Mouse (Mus musculus) stomach, postnatal 0 days (tissue): ENCODE measurements around the gene Yy1. TPM values are rescaled to one million over a fixed set of nuclear protein-coding genes. Genes with fewer than 3 reads are reported as not detected.
A peak's percentile ranks its signal among the peaks of the same experiment; 100 is the strongest.

ENCODE experiments used
- ATAC-seq: fragments of 200-750 bp; cut with Nextera tagmentation; 2 replicates; pipeline ENCODE4 v1.8.0; 2017; ENCODE audit not compliant: low FRiP score, low TSS enrichment
- DNase-seq: peaks from one replicate; pipeline ENCODE4 v3.0.0-alpha.2; 2016; ENCODE audit warnings: low spot score
- H3K27ac ChIP-seq: fragments of 300-500 bp; sonication (generic); replicated peaks from 2 replicates; pipeline ENCODE4 v1.5.1; 2014; ENCODE audit warnings: mild to moderate bottlenecking, control low read depth
- H3K27me3 ChIP-seq: fragments of 300-500 bp; sonication (generic); 2 replicates; pipeline ENCODE4 v1.6.1; 2014; ENCODE audit warnings: low read length; ENCODE audit not compliant: control insufficient read depth, insufficient read depth
- H3K36me3 ChIP-seq: fragments of 300-500 bp; sonication (generic); 2 replicates; pipeline ENCODE4 v1.6.1; 2014; ENCODE audit warnings: low read length, mixed read lengths; ENCODE audit not compliant: control insufficient read depth, insufficient read depth
- H3K4me1 ChIP-seq: fragments of 300-500 bp; sonication (generic); replicated peaks from 2 replicates; pipeline ENCODE4 v1.6.1; 2014; ENCODE audit warnings: antibody characterized with exemption; ENCODE audit not compliant: control insufficient read depth, insufficient read depth
- H3K4me2 ChIP-seq: fragments of 300-500 bp; sonication (generic); replicated peaks from 2 replicates; pipeline ENCODE4 v1.6.1; 2014; ENCODE audit warnings: low read depth, mild to moderate bottlenecking, control low read depth, moderate library complexity
- H3K4me3 ChIP-seq: fragments of 300-500 bp; sonication (generic); 2 replicates; pipeline ENCODE4 v1.5.1; 2014; ENCODE audit warnings: low read depth, low read length, control low read depth
- H3K9ac ChIP-seq: fragments of 300-500 bp; sonication (generic); 2 replicates; pipeline ENCODE4 v1.6.1; 2014; ENCODE audit warnings: mild to moderate bottlenecking, low read length, control low read depth, mixed read lengths
- H3K9me3 ChIP-seq: fragments of 300-500 bp; sonication (generic); 2 replicates; pipeline ENCODE4 v1.6.1; 2016; ENCODE audit warnings: low read length; ENCODE audit not compliant: control insufficient read depth
- CTCF ChIP-seq: IDR thresholded peaks from 2 replicates; pipeline ENCODE4 v1.5.1; 2016; ENCODE audit warnings: antibody characterized with exemption, low read depth, mild to moderate bottlenecking, moderate library complexity
- EP300 ChIP-seq: optimal IDR thresholded peaks from 2 replicates; pipeline ENCODE3; 2016; ENCODE audit warnings: antibody characterized with exemption
- WGBS: fragments of 180-500 bp; shearing (Covaris S2); extraction: QIAGEN DNeasy Blood & Tissue Kit; methylation state at CpG from one replicate; pipeline ENCODE4 v1.1.7; 2014; 5-methylcytosine and 5-hydroxymethylcytosine counted together
- polyA plus RNA-seq: library from polyadenylated mRNA; unstranded; fragments of >200 nt; fragmentation: Nextera tagmentation; extraction: Ambion mirVana; gene quantifications from 2 replicates; pipeline ENCODE4 v1.2.1, GENCODE M21; 2015

Gene Yy1
- polyA plus RNA-seq, 1 experiment from 2014 or later = 9.6 TPM

DNA sequence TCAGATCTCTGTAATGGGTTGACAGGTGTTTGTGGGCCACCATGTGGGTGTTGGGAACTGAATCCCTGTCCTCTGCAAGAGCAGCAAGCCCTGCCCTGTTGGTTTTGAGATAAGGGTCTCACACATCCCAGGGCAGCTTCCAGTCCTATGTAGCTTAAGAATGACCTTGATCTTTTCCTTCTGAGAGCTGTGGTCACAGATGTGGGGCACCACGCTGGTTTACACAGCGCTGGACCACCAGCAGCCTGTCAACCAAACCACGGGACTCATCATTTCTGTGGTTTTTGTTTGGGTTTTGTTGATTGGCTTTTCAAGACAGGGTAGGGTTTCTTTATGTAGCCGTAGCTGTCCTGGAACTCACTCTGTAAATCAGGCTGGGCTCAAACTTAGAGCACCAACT, 7.6 kb upstream of the Yy1 start:
- Histone ChIP-seq H3K4me1 (no peaks in the 10 kb centered on the region), H3K27ac (no peak overlapping the region), H3K9me3 (no peaks in the 10 kb centered on the region), H3K27me3 (no peaks in the 10 kb centered on the region), H3K4me3 (no peak overlapping the region), H3K4me2 (no peak overlapping the region), H3K9ac (no peak overlapping the region), H3K36me3 (no peaks in the 10 kb centered on the region)
- DNase-seq (no peak), ATAC-seq (no peak)
- 83% methylated on average over 4 of the region's 4 CpGs for WGBS
- no peak for TF ChIP-seq EP300
- TF ChIP-seq CTCF = no peak

DNA sequence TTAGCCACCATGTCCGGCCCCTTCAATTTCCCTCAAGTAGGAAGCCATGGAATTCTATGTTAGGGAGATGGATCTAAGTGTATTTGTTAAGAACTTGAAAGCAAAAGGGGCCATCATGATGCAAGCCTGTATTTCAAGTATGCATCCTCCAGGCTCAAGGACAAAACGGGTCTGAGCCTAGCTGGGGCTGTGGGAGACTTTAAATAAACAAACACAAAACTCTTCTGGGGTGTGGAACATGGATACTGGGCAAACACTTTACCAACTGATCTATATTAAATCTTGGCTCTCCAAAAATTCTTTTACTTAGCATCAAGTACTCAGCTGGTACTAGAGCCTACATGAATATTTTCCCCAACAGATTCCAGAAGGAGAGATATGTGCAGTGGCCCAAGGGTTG, 5.4 kb upstream of the Yy1 start:
- DNase-seq (no peak), ATAC-seq (no peak)
- no peak overlapping the region for H3K4me3 ChIP-seq
- H3K9ac ChIP-seq = no peak overlapping the region
- no peak overlapping the region for H3K4me2 ChIP-seq
- no peaks in the 10 kb centered on the region for H3K9me3 ChIP-seq
- H3K4me1 ChIP-seq = no peaks in the 10 kb centered on the region; the same call in 1 of the 2 replicates
- no peak for TF ChIP-seq EP300
- H3K27ac ChIP-seq = no peak overlapping the region
- no peaks in the 10 kb centered on the region for H3K36me3 ChIP-seq
- 81% methylated on average over 2 of the region's 2 CpGs for WGBS
- H3K27me3 ChIP-seq = no peaks in the 10 kb centered on the region

DNA sequence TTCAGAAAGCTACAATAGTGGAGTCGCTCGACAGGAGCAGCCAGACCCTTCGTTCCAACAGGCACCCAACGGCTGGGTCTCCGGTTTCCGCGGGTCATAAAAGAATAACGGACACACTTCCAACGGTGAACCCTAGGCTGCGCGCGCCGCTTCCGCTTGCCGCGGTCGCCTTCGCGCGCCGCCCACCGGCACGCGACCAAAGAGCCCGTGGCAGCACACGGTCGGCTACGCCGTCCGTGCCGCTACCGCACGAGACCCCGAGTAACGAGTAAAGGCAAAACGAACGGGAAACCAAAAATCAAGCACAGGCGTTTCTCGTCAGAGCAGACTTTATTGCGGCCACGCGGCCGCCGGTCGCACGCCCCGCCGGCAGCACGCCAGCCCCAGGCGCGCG, 624 bp upstream of the Yy1 start:
- Histone ChIP-seq H3K4me1 (no peaks in the 10 kb centered on the region; the same call in 1 of the 2 replicates), H3K27me3 (no peaks in the 10 kb centered on the region), H3K4me3 (peak overlapping the region; percentile 99), H3K36me3 (no peaks in the 10 kb centered on the region), H3K9ac (peak overlapping the region; percentile 84), H3K4me2 (peak overlapping the region; percentile 55), H3K9me3 (no peaks in the 10 kb centered on the region), H3K27ac (peak overlapping the region; percentile 98)
- peak; percentile 86 for DNase-seq
- TF ChIP-seq EP300 (no peak), CTCF (peak; percentile 40)
- peak; percentile 37 for ATAC-seq
- WGBS = under 1% methylated on average over 47 of the region's 52 CpGs

DNA sequence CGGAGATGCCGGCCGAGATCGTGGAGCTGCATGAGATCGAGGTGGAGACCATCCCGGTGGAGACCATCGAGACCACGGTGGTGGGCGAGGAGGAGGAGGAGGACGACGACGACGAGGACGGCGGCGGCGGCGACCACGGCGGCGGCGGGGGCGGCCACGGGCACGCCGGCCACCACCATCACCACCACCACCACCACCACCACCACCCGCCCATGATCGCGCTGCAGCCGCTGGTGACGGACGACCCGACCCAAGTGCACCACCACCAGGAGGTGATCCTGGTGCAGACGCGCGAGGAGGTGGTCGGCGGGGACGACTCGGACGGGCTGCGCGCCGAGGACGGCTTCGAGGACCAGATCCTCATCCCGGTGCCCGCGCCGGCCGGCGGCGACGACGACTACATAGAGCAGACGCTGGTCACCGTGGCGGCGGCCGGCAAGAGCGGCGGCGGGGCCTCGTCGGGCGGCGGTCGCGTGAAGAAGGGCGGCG, 724 bp downstream of the Yy1 start:
- Histone ChIP-seq H3K9me3 (no peaks in the 10 kb centered on the region), H3K27me3 (no peaks in the 10 kb centered on the region), H3K4me2 (peak overlapping the region; percentile 62), H3K4me1 (no peaks in the 10 kb centered on the region; the same call in 1 of the 2 replicates), H3K27ac (peak overlapping the region; percentile 100), H3K4me3 (peak overlapping the region; percentile 99), H3K9ac (peak overlapping the region; percentile 94), H3K36me3 (no peaks in the 10 kb centered on the region)
- WGBS = 1% methylated on average over 34 of the region's 71 CpGs
- TF ChIP-seq CTCF (0 out of 2 replicates have a peak, but pooled peaks have one; percentile 13), EP300 (no peak)
- no peak for ATAC-seq
- peak; percentile 36 for DNase-seq

DNA sequence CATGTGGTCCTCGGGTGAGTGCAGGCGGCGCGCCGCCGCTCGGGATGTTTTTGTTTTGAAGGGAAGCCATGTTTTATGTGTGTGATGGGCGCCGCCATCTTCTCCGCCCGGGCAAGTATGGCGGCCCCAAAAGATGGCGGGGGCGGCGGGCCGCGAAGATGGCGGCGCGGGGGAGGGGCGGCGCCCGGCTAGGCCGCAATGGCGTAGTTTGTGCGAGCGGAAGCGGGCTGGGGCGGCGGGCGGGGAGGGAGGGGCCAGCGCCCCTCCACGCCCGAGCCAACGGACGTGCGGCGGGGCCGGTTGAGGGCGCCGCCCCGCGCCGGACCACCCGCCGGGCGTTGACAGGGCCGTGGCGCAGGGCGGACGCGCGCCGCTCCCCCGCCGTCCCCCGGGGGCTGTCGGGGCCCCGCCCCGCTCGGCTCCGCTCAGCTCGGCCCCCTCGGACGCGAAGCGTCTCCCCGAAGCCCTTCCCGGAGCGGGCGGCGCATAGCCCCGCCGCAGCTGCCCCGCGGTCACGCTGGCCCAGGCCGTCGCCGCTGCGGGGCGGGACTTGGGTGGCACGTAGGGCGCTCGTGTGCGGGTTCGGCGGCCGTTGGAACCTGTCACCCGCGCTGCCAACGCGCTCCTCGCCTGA, 1.4 kb downstream of the Yy1 start:
- TF ChIP-seq EP300 (no peak), CTCF (no peak)
- Histone ChIP-seq H3K36me3 (no peaks in the 10 kb centered on the region), H3K4me2 (peak overlapping the region; percentile 62), H3K4me1 (no peaks in the 10 kb centered on the region; the same call in 1 of the 2 replicates), H3K9ac (peak overlapping the region; percentile 94), H3K27me3 (no peaks in the 10 kb centered on the region), H3K4me3 (peak overlapping the region; percentile 99), H3K9me3 (no peaks in the 10 kb centered on the region), H3K27ac (peak overlapping the region; percentile 100)
- DNase-seq (peak; percentile 88), ATAC-seq (peak; percentile 67)
- under 1% methylated on average over 39 of the region's 94 CpGs for WGBS

DNA sequence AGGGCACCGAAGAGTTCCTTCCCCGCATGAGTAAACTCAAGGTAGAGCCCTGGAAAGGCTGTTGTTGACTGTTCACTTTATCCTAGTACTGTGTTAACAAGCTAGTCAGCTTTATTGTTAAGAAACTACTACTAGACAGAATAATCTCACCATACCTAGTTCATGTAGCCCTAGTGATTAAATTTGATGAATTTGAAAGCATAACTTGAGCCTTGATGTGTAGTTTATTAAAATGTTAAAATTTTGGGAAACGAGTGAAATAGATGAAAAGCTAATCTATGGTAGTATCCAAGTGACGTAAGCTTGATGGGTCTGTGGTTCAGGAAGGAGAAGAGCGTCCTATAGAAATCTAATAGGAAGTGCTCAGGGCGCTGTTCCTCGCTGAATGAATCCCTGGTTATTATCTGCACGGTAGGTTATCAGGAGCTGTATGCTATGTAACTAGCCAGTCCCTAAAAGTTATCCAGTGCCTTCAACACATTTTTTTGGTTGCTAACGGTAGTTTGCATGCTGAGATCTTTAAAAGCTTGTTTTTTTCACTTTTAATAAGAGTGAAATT, 2.3 kb downstream of the Yy1 start:
- H3K27ac ChIP-seq = peak overlapping the region; percentile 100
- H3K9me3 ChIP-seq = no peaks in the 10 kb centered on the region
- H3K36me3 ChIP-seq = no peaks in the 10 kb centered on the region
- DNase-seq (no peak), ATAC-seq (no peak)
- no peaks in the 10 kb centered on the region; the same call in 1 of the 2 replicates for H3K4me1 ChIP-seq
- 6% methylated on average over 9 of the region's 9 CpGs for WGBS
- H3K4me2 ChIP-seq = peak overlapping the region; percentile 62
- no peaks in the 10 kb centered on the region for H3K27me3 ChIP-seq
- H3K9ac ChIP-seq = peak overlapping the region; percentile 94
- peak overlapping the region; percentile 99 for H3K4me3 ChIP-seq
- TF ChIP-seq CTCF = no peak
- TF ChIP-seq EP300 = no peak
